Comparison of ENCODE assay signal across 9 mouse cellular contexts in the genomic region with DNA sequence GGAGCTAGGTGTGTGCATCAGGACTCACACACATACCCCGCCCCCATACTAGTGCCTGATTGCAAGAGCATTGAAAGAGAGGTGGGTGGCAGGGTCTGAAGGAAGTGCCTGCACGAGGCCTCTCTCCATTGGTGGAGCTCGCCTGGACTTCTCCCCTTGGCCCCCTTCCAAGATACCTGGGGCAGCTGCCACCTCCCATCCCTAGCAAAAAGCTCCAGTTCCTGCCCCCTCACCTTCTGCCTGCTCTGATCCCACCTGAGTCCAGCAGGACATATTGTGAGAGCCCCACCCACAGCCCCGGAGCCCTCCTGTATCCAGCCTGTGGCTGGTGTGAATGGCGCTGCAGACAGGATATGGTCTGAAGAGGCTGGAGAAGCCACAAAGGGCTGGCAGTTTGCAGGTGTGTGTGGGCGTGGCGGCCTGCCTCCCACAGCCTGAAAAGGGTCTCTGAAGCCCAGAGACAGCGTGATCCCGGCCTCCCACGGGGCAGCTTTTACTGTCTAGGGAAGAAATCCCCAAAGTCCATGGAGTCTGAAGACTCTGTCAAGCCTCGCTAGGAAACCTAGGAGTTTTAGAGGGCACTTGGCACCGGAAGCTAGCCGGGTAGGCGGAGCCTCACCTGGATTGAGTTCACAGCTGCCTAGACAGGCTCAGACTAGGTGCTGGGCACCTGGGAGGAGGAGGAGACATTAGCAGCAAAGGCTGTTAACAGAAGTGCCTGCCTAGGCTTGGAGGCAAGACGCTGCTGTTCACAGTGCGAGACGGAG. TPM values are rescaled to one million over a fixed set of nuclear protein-coding genes. Genes with fewer than 3 reads are reported as not detected.
DNase-seq lines count a peak whose midpoint lies in the region; ATAC-seq and TF ChIP-seq lines count a peak whose summit lies in the region.
"Had no signal": no experiment of that assay in that cellular context is flagged by ENCODE, and none has a peak within 500 bp of the region (broad histone marks: within the 10 kb centered on the region; RNA-seq: fewer than 3 reads in every experiment).

No protein-coding gene starts in this region.

- peak; percentile 76 for ATAC-seq in kidney, postnatal 0 days (replicated peaks; ENCODE audit: low FRiP score, low read depth)
- ATAC-seq in megakaryocyte, adult 5-6 weeks (ENCODE audit: poor library complexity, severe bottlenecking) = peak; percentile 38

- no peak for TF ChIP-seq CTCF in kidney, postnatal 0 days (IDR thresholded peaks at IDR 0.05; ENCODE audit: low read depth)

- 14% methylated on average over 17 of the region's 17 CpGs for WGBS in heart, embryonic 10.5 days
- 20% methylated on average over 17 of the region's 17 CpGs for WGBS in forebrain, embryonic 10.5 days
- 15% methylated on average over 17 of the region's 17 CpGs for WGBS in kidney, postnatal 0 days

- no peaks in the 10 kb centered on the region for H3K9me3 ChIP-seq in heart, embryonic 10.5 days
- no peaks in the 10 kb centered on the region for H3K9me3 ChIP-seq in forebrain, embryonic 10.5 days
- no peaks in the 10 kb centered on the region for H3K9me3 ChIP-seq in kidney, postnatal 0 days (replicated peaks; ENCODE audit: low read length)

- H3K4me1 ChIP-seq in heart, embryonic 10.5 days = peaks cover 41% of the 10 kb centered on the region
- H3K4me1 ChIP-seq in forebrain, embryonic 10.5 days = peaks cover 40% of the 10 kb centered on the region
- H3K4me1 ChIP-seq in kidney, postnatal 0 days (replicated peaks; ENCODE audit: insufficient read depth, low read length) = peaks cover 5% of the 10 kb centered on the region; the same call in 1 of the 2 replicates

- H3K27ac ChIP-seq in heart, embryonic 10.5 days = peak overlapping the region; percentile 49; the same call in 1 of the 2 replicates
- H3K27ac ChIP-seq in forebrain, embryonic 10.5 days = peak overlapping the region; percentile 60
- H3K27ac ChIP-seq in kidney, postnatal 0 days = peak overlapping the region; percentile 97

- intact Hi-C loops in heart, postnatal 25 days (cut with DNase I) = no loop called here

- H3K27me3 ChIP-seq in heart, embryonic 10.5 days (ENCODE audit: insufficient read depth, poor library complexity, severe bottlenecking) = peaks cover 63% of the 10 kb centered on the region
- peaks cover 47% of the 10 kb centered on the region for H3K27me3 ChIP-seq in forebrain, embryonic 10.5 days (ENCODE audit: poor library complexity, severe bottlenecking)
- no peaks in the 10 kb centered on the region for H3K27me3 ChIP-seq in kidney, postnatal 0 days (ENCODE audit: insufficient read depth, low read length)

- H3K36me3 ChIP-seq in heart, embryonic 10.5 days = no peaks in the 10 kb centered on the region
- H3K36me3 ChIP-seq in forebrain, embryonic 10.5 days (replicated peaks) = no peaks in the 10 kb centered on the region
- no peaks in the 10 kb centered on the region for H3K36me3 ChIP-seq in kidney, postnatal 0 days (ENCODE audit: insufficient read depth, low read length)

- H3K4me3 ChIP-seq in heart, embryonic 10.5 days = peak overlapping the region; percentile 49
- H3K4me3 ChIP-seq in forebrain, embryonic 10.5 days = peak overlapping the region; percentile 32
- peak overlapping the region; percentile 45 for H3K4me3 ChIP-seq in kidney, postnatal 0 days (replicated peaks; ENCODE audit: low read depth, low read length)

- H3K9ac ChIP-seq in kidney, postnatal 0 days (ENCODE audit: low read depth, low read length) = peak overlapping the region; percentile 68

- H3K4me2 ChIP-seq in kidney, postnatal 0 days (ENCODE audit: low read length) = peak overlapping the region; percentile 49

- DNase-seq in heart, embryonic 10.5 days (ENCODE audit: low spot score) = no peak
- DNase-seq in heart, postnatal 25 days (ENCODE audit: low spot score) = no peak
- DNase-seq in forebrain, embryonic 10.5 days (ENCODE audit: extremely low spot score, low spot score) = peak; percentile 14
- DNase-seq in kidney, postnatal 0 days (ENCODE audit: low spot score) = peak; percentile 68
- DNase-seq in thymus, postnatal 36 days = peak; percentile 71 to 82
- DNase-seq in gastrocnemius, adult 8-10 months (ENCODE audit: low spot score in 2 of 2) = no peak
- DNase-seq in adipocyte (ENCODE audit: low spot score) = no peak

RNA-seq across cellular contexts. Expression of gene Adgrg1, which starts 2.3 kb away (rescaled TPM):
- 9.0 and 16.6 TPM in 2 replicates for polyA plus RNA-seq in heart, embryonic 10.5 days (2016; fragmentation: Nextera tagmentation; extraction: Ambion mirVana)
- total RNA-seq in heart, postnatal 25 days (2021) = 10 to 100 TPM; 38.6 to 48.7 TPM
- polyA plus RNA-seq in forebrain, embryonic 10.5 days (2016; fragmentation: Nextera tagmentation; extraction: Ambion mirVana) = 94.8 and 107 TPM in 2 replicates
- polyA plus RNA-seq in kidney, postnatal 0 days (2015; fragmentation: Nextera tagmentation; extraction: Ambion mirVana) = 109 and 125 TPM in 2 replicates
- total RNA-seq in megakaryocyte, adult 5-6 weeks (2015) = 7.3 and 7.8 TPM in 2 replicates
- 2.8 and 14.0 TPM in 2 replicates for total RNA-seq in megakaryocyte, adult 5-6 weeks (2017)
- total RNA-seq in gastrocnemius, adult 8-10 months (2022) = 10 to 100 TPM; 11.1 to 18.9 (median 12.8) TPM

RNA-seq across cellular contexts. Expression of gene Adgrg3, which starts 40.7 kb away (rescaled TPM):
- 3.0 and 3.9 TPM in 2 replicates for polyA plus RNA-seq in heart, embryonic 10.5 days (2016; fragmentation: Nextera tagmentation; extraction: Ambion mirVana)
- 1 to 10 TPM in 1 of 2 experiments, under 1 TPM in 1; 0.70 to 1.3 TPM for total RNA-seq in heart, postnatal 25 days (2021)
- 4.9 and 5.2 TPM in 2 replicates for polyA plus RNA-seq in forebrain, embryonic 10.5 days (2016; fragmentation: Nextera tagmentation; extraction: Ambion mirVana)
- 3.7 and 4.4 TPM in 2 replicates for polyA plus RNA-seq in kidney, postnatal 0 days (2015; fragmentation: Nextera tagmentation; extraction: Ambion mirVana)
- total RNA-seq in megakaryocyte, adult 5-6 weeks (2015) = 15.5 and 21.6 TPM in 2 replicates
- 28.8 and 38.7 TPM in 2 replicates for total RNA-seq in megakaryocyte, adult 5-6 weeks (2017)
- under 1 TPM in 3 of 4 experiments, not detected in 1; 0.13 to 0.27 (median 0.18) TPM for total RNA-seq in gastrocnemius, adult 8-10 months (2022)
- total RNA-seq: CH12.LX had no signal

RNA-seq across cellular contexts. Expression of gene Adgrg5, which starts 53.3 kb away (rescaled TPM):
- 0.69 and 0.79 TPM in 2 replicates for polyA plus RNA-seq in heart, embryonic 10.5 days (2016; fragmentation: Nextera tagmentation; extraction: Ambion mirVana)
- under 1 TPM; 0.29 to 0.34 TPM for total RNA-seq in heart, postnatal 25 days (2021)
- polyA plus RNA-seq in forebrain, embryonic 10.5 days (2016; fragmentation: Nextera tagmentation; extraction: Ambion mirVana) = 0.43 and 0.62 TPM in 2 replicates
- polyA plus RNA-seq in kidney, postnatal 0 days (2015; fragmentation: Nextera tagmentation; extraction: Ambion mirVana) = not detected in 2 replicates
- total RNA-seq in megakaryocyte, adult 5-6 weeks (2015) = 0.58 and 2.4 TPM in 2 replicates
- total RNA-seq in megakaryocyte, adult 5-6 weeks (2017) = 0.45 and 1.2 TPM in 2 replicates
- total RNA-seq in gastrocnemius, adult 8-10 months (2022) = under 1 TPM in 1 of 4 experiments, not detected in 3; 0.09 TPM

RNA-seq across cellular contexts. Expression of gene Ccdc102a, which starts 58.9 kb away (rescaled TPM):
- 22.0 and 31.0 TPM in 2 replicates for polyA plus RNA-seq in heart, embryonic 10.5 days (2016; fragmentation: Nextera tagmentation; extraction: Ambion mirVana)
- 1 to 10 TPM; 6.3 to 7.2 TPM for total RNA-seq in heart, postnatal 25 days (2021)
- 11.9 and 13.5 TPM in 2 replicates for polyA plus RNA-seq in forebrain, embryonic 10.5 days (2016; fragmentation: Nextera tagmentation; extraction: Ambion mirVana)
- polyA plus RNA-seq in kidney, postnatal 0 days (2015; fragmentation: Nextera tagmentation; extraction: Ambion mirVana) = 17.5 and 20.0 TPM in 2 replicates
- 1.8 and 3.3 TPM in 2 replicates for total RNA-seq in megakaryocyte, adult 5-6 weeks (2015)
- total RNA-seq in megakaryocyte, adult 5-6 weeks (2017) = 9.1 and 10.7 TPM in 2 replicates
- total RNA-seq in gastrocnemius, adult 8-10 months (2022) = 1 to 10 TPM; 2.5 to 3.5 (median 3.1) TPM

Comparison
In these comparisons a context has a peak if more than half of its experiments do, and no peak if none do; other contexts are left out.
1. DNase-seq: peak in forebrain, embryonic 10.5 days (single experiment), kidney, postnatal 0 days (single experiment) and thymus, postnatal 36 days (2 of 2); none in heart, embryonic 10.5 days (single experiment), heart, postnatal 25 days (single experiment), gastrocnemius, adult 8-10 months (0 of 2) and adipocyte (single experiment).
2. RNA of gene Adgrg3, which starts 40.7 kb away (total RNA-seq): 15.5 to 38.7 TPM in megakaryocyte, adult 5-6 weeks; 0.70 to 1.3 TPM in heart, postnatal 25 days and 0.13 to 0.27 TPM in gastrocnemius, adult 8-10 months; every median in the first group is over 4 times any median in the second.
3. Peak in every context shown above with its lines, with median percentiles within 50 percentile points of each other: H3K27ac ChIP-seq and H3K4me3 ChIP-seq.